Mouse (Mus musculus): ENCODE results near the gene Atg14.

DNA sequence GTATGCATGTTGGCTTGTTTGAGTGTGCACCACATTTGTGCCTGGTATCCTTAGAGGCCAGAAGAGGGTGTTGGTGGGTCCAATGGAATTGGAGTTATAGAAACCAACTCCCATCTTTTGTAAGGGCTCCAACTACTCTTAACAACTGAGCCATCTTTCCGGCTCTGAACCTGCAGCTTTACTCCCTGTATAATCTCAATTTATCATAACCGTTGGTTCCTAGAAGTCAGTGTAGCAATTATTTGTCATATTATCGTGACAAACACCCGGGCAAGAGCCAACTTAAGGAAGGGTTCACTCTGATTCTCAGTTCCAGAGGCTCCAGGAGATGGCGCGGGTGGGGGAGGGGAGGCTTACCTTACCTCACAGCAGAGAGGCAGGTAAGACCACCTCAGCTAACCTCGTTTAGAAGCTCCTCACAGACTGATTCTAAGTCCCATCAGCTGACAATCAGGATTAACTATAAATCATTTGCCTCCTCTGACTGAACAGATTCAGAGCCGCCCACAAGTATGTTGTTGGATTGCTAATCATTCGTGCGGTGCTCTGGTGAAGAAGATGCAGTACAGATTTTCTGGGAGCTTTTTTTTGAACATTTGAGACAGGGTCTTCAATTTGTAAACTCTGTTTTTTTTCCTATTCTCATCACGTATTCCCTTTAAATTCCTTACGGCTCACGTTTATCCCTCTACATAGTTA is 49.5 kb downstream of the Atg14 start:
- TF ChIP-seq CTCF (IDR thresholded peaks at IDR 0.05; ENCODE audit: insufficient read depth, low read length): no peak
- TF ChIP-seq POLR2A (IDR thresholded peaks at IDR 0.05; ENCODE audit: borderline replicate concordance, extremely low read depth, low read depth, low read length): no peak

All from lung, adult 2 months (tissue).